Mouse (Mus musculus) c-Kit-positive CD71-positive TER-119-positive erythroid progenitor cells, embryonic 14.5 days (primary cell): Measurements from ENCODE around the gene Olfr493.

Experiments
- DNase-seq: peaks from one replicate; pipeline ENCODE4 v3.0.0-alpha.2; 2013; ENCODE audit warnings: low spot score

Gene Olfr493

GRCm38 (mm10) chr7:108346879-108347278 lies at the start of gene Olfr493:
TSS of gene Olfr493 (minus strand) at chr7:108346979.
- no peak for DNase-seq

DNA sequence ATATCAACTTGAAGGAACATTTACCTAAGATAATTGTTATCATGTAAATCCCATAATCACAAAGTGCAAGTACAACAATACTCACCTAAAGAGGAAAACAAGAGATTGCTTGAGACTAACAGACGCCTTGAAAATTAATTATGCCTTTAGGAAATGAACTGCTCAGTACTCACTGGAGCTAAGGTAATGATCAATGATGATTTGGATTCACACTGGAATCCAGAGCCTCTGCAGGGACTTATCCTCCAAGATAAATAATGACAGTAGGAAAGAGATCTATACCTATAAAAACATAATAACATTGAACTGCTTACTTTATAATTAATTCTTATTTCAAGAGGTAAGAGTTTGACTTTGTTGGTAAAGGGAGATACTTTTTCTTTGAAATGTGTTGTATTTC lies 46.1 kb upstream of the Olfr493 start, which contains the start of gene Olfr495:
Olfr495 (plus strand) TSS at position 301 of the 400 bp plus-strand sequence.
- no peak for DNase-seq

- no peak for DNase-seq
Measured at GRCm38 (mm10) chr7:108365035-108365434, 18.3 kb upstream of the Olfr493 start, which contains the start of gene Olfr494. TSS of gene Olfr494 (plus strand) at chr7:108365335.

GRCm38 (mm10) chr7:108323574-108323973 lies 23.2 kb downstream of the Olfr493 start, which contains the start of gene Olfr492:
TSS of gene Olfr492 (minus strand) at chr7:108323674.
- no peak for DNase-seq

DNA sequence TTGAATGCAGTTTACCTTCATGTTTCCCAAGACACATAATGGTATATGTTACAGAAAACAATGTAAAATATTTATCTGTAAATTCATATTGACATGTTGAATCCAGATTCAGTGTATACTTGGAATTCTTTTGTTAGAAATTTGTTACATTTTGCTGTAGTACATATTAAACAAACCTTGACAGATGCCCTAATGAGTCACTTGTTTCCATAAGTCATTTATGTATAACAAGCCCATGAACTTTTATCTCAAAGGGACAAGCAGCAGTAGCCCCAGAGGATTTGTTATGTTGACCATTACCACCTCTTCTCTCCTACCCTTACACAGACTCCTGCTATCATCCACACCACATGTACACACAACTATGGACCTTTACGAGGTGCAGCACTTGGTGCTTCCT lies 33.6 kb downstream of the Olfr493 start, which contains the start of gene Olfr491:
Olfr491 (plus strand) TSS at position 301 of the 400 bp plus-strand sequence.
- DNase-seq = no peak
